Mouse (Mus musculus) heart, adult 2 months (tissue): ENCODE results near the gene Cilp.

Source experiments
- CTCF ChIP-seq: fragments of 200-600 bp; IDR thresholded peaks from 2 replicates; pipeline ENCODE4 v1.8.1; 2022; ENCODE audit warnings: antibody characterized with exemption, mild to moderate bottlenecking, moderate library complexity
- POLR2A ChIP-seq: fragments of 200-500 bp; IDR thresholded peaks from 2 replicates; pipeline ENCODE4 v1.6.1; 2011; ENCODE audit warnings: mild to moderate bottlenecking, low read depth, low read length, control low read depth; ENCODE audit not compliant: insufficient read depth

GRCm38 (mm10) chr9:65281536-65282151, 16.7 kb downstream of the Cilp start:
- TF ChIP-seq CTCF (peak; percentile 25; the same call in 1 of the 2 replicates), POLR2A (no peak)
